Comparison of ENCODE assay signal across 18 mouse cellular contexts in genomic region chr15:5555381-5556066, GRCm38 (mm10).
DNase-seq lines count a peak whose midpoint lies in the region; ATAC-seq lines count a peak whose summit lies in the region.
"Had no signal": no experiment of that assay in that cellular context is flagged by ENCODE, and none has a peak within 500 bp of the region (broad histone marks: within the 10 kb centered on the region; RNA-seq: fewer than 3 reads in every experiment).

No protein-coding gene starts in this region.

- H3K4me3 ChIP-seq in hindbrain, embryonic 16.5 days (ENCODE audit: low read length): no peak overlapping the region
- no peak overlapping the region for H3K4me3 ChIP-seq in hindbrain, embryonic 11.5 days (ENCODE audit: low read depth, low read length)
- H3K4me3 ChIP-seq: embryonic facial prominence, embryonic 15.5 days; forebrain, embryonic 15.5 days; layer of hippocampus, adult 2 months; liver, embryonic 13.5 days; midbrain, embryonic 13.5 days had no signal

- no peaks in the 10 kb centered on the region for H3K4me1 ChIP-seq in hindbrain, embryonic 16.5 days (ENCODE audit: control insufficient read depth, insufficient read depth, low read depth, low read length)
- H3K4me1 ChIP-seq in hindbrain, embryonic 11.5 days (replicated peaks; ENCODE audit: control insufficient read depth, insufficient read depth, low read length): no peaks in the 10 kb centered on the region
- H3K4me1 ChIP-seq: embryonic facial prominence, embryonic 15.5 days; forebrain, embryonic 15.5 days; liver, embryonic 13.5 days; midbrain, embryonic 13.5 days had no signal

- no peak overlapping the region for H3K9ac ChIP-seq in hindbrain, embryonic 16.5 days (ENCODE audit: low read depth, low read length)
- no peak overlapping the region for H3K9ac ChIP-seq in hindbrain, embryonic 11.5 days (ENCODE audit: low read depth, low read length)
- H3K9ac ChIP-seq: embryonic facial prominence, embryonic 15.5 days; forebrain, embryonic 15.5 days; liver, embryonic 13.5 days; midbrain, embryonic 13.5 days had no signal

- H3K4me2 ChIP-seq in hindbrain, embryonic 16.5 days (ENCODE audit: low read length): no peak overlapping the region
- H3K4me2 ChIP-seq in hindbrain, embryonic 11.5 days (replicated peaks; ENCODE audit: low read depth, low read length): no peak overlapping the region
- H3K4me2 ChIP-seq: embryonic facial prominence, embryonic 15.5 days; forebrain, embryonic 15.5 days; liver, embryonic 13.5 days; midbrain, embryonic 13.5 days had no signal

- intact Hi-C loops in heart, postnatal 10 days (cut with DNase I): no loop called here

- no peaks in the 10 kb centered on the region for H3K9me3 ChIP-seq in hindbrain, embryonic 16.5 days (ENCODE audit: control insufficient read depth, low read length)
- H3K9me3 ChIP-seq in hindbrain, embryonic 11.5 days (ENCODE audit: control insufficient read depth, low read length): no peaks in the 10 kb centered on the region
- H3K9me3 ChIP-seq: embryonic facial prominence, embryonic 15.5 days; forebrain, embryonic 15.5 days; G1E; liver, embryonic 13.5 days; midbrain, embryonic 13.5 days had no signal

- WGBS in hindbrain, embryonic 16.5 days: 76% methylated on average over 7 of the region's 7 CpGs
- WGBS in hindbrain, embryonic 11.5 days: 90% methylated on average over 7 of the region's 7 CpGs

- H3K36me3 ChIP-seq in hindbrain, embryonic 16.5 days (ENCODE audit: control insufficient read depth, insufficient read depth, low read length): no peaks in the 10 kb centered on the region
- no peaks in the 10 kb centered on the region for H3K36me3 ChIP-seq in hindbrain, embryonic 11.5 days (ENCODE audit: control insufficient read depth, insufficient read depth, low read length)
- H3K36me3 ChIP-seq: embryonic facial prominence, embryonic 15.5 days; forebrain, embryonic 15.5 days; G1E; liver, embryonic 13.5 days; midbrain, embryonic 13.5 days had no signal

- no peak overlapping the region for H3K27ac ChIP-seq in hindbrain, embryonic 16.5 days (ENCODE audit: low read depth, low read length)
- H3K27ac ChIP-seq in hindbrain, embryonic 11.5 days (ENCODE audit: low read depth, low read length): no peak overlapping the region
- H3K27ac ChIP-seq: embryonic facial prominence, embryonic 15.5 days; forebrain, embryonic 15.5 days; layer of hippocampus, adult 2 months; liver, embryonic 13.5 days; midbrain, embryonic 13.5 days had no signal

- DNase-seq in adrenal gland, postnatal 14 days: peak; percentile 18
- DNase-seq in adrenal gland, postnatal 36 days: no peak
- DNase-seq in hindbrain, embryonic 11.5 days (ENCODE audit: low spot score): no peak
- peak; percentile 23 for DNase-seq in CD4-positive, CD25-positive, alpha-beta regulatory T cell, adult 2 months (ENCODE audit: low read depth, low spot score)
- DNase-seq in heart, postnatal 10 days: peak; percentile 37 to 42
- DNase-seq in B cell, adult 2 months: no peak
- DNase-seq in layer of hippocampus, postnatal 36 days: no peak
- DNase-seq: cerebellum, postnatal 25 days; gastrocnemius, postnatal 25 days; liver, embryonic 13.5 days; lung, postnatal 36 days; spleen, adult 18-20 months had no signal

- peak; percentile 17; the same call in 1 of the 2 replicates for ATAC-seq in hindbrain, embryonic 16.5 days
- ATAC-seq in hindbrain, embryonic 11.5 days (ENCODE audit: low FRiP score): no peak
- ATAC-seq: forebrain, embryonic 15.5 days; midbrain, embryonic 13.5 days had no signal

- H3K27me3 ChIP-seq in hindbrain, embryonic 16.5 days (replicated peaks; ENCODE audit: control insufficient read depth, insufficient read depth, low read length): no peaks in the 10 kb centered on the region
- H3K27me3 ChIP-seq in hindbrain, embryonic 11.5 days (ENCODE audit: control insufficient read depth, insufficient read depth, low read length): no peaks in the 10 kb centered on the region
- H3K27me3 ChIP-seq: embryonic facial prominence, embryonic 15.5 days; forebrain, embryonic 15.5 days; liver, embryonic 13.5 days; midbrain, embryonic 13.5 days had no signal

Comparison
In these comparisons a context has a peak if more than half of its experiments do, and no peak if none do; other contexts are left out.
1. DNase-seq: peak in adrenal gland, postnatal 14 days (single experiment), CD4-positive, CD25-positive, alpha-beta regulatory T cell, adult 2 months (single experiment) and heart, postnatal 10 days (2 of 2); none in adrenal gland, postnatal 36 days (0 of 2), hindbrain, embryonic 11.5 days (single experiment), B cell, adult 2 months (0 of 2) and layer of hippocampus, postnatal 36 days (0 of 2).